Mouse (Mus musculus) heart, postnatal 36 days (tissue): ENCODE measurements at regions not wholly inside any gene's neighbourhood (a gene's known extent, or its start where the extent isn't known, plus 50 kb on each side); places are given as distances from the start of the nearest gene placed in this dataset.

ENCODE experiments used
- DNase-seq, 2 experiments: peaks; one replicate each; pipeline ENCODE4 v3.0.0; 2021 to 2022
- intact Hi-C: fragments of 180-260 bp; cut with DNase I; formaldehyde crosslinking; loops from one replicate; pipeline ENCODE4 v1.15.1; 2025

GRCm38 (mm10) chr6:123930951-123931350, 77.7 kb upstream of the Vmn2r25 start:
- DNase-seq: peak; percentile 28 to 47
- intact Hi-C loops: loop anchor here (2.0 kb wide), 2 partner anchors 330 to 448 kb away; no protein-coding TSS in a partner anchor

GRCm38 (mm10) chr6:123937930-123938329, 84.7 kb upstream of the Vmn2r25 start:
- no peak for DNase-seq
- intact Hi-C loops: no loop called here

- intact Hi-C loops: no loop called here
Measured at GRCm38 (mm10) chr6:123961321-123961720, 63.0 kb upstream of the Vmn2r26 start.

GRCm38 (mm10) chr6:123971180-123971579, 53.2 kb upstream of the Vmn2r26 start:
- DNase-seq: no peak
- intact Hi-C loops: no loop called here

More at GRCm38 (mm10) chr6:123961321-123961720, 63.0 kb upstream of the Vmn2r26 start:
- DNase-seq: no peak
